Mouse (Mus musculus): ENCODE data around the gene Slc16a7. TPM values are rescaled to one million over a fixed set of nuclear protein-coding genes. Genes with fewer than 3 reads are reported as not detected.
A peak's percentile ranks its signal among the peaks of the same experiment; 100 is the strongest.

Slc16a7 gene
- polyA plus RNA-seq, 1 experiment from 2014 or later, result 27.8 TPM

GRCm38 (mm10) chr10:125328331-125329063, 60.8 kb downstream of the Slc16a7 start:
- TF ChIP-seq CTCF (IDR thresholded peaks at IDR 0.05; ENCODE audit: low read depth), result no peak
- ATAC-seq (replicated peaks; ENCODE audit: low FRiP score, low read depth) (peak; percentile 77), DNase-seq (ENCODE audit: low spot score) (peak; percentile 78)
- H3K9ac ChIP-seq (ENCODE audit: low read depth, low read length), result peak overlapping the region; percentile 2; the same call in 1 of the 2 replicates
- peak overlapping the region; percentile 5; the same call in 1 of the 2 replicates for H3K4me3 ChIP-seq (replicated peaks; ENCODE audit: low read depth, low read length)
- WGBS, result 1% methylated on average over 16 of the region's 16 CpGs
- H3K9me3 ChIP-seq (replicated peaks; ENCODE audit: low read length), result no peaks in the 10 kb centered on the region
- no peaks in the 10 kb centered on the region for H3K27me3 ChIP-seq (ENCODE audit: insufficient read depth, low read length)
- H3K4me1 ChIP-seq (replicated peaks; ENCODE audit: insufficient read depth, low read length), result 0 out of 2 replicates have a peak, but pooled peaks cover 3% of the 10 kb centered on the region
- no peaks in the 10 kb centered on the region for H3K36me3 ChIP-seq (ENCODE audit: insufficient read depth, low read length)
- peak overlapping the region; percentile 52; the same call in 1 of the 2 replicates for H3K27ac ChIP-seq
- peak overlapping the region; percentile 45 for H3K4me2 ChIP-seq (ENCODE audit: low read length)

GRCm38 (mm10) chr10:125324871-125325565, 64.2 kb downstream of the Slc16a7 start:
- Histone ChIP-seq H3K9ac (ENCODE audit: low read depth, low read length) (no peak overlapping the region), H3K4me2 (ENCODE audit: low read length) (no peak overlapping the region), H3K27me3 (ENCODE audit: insufficient read depth, low read length) (no peaks in the 10 kb centered on the region), H3K9me3 (replicated peaks; ENCODE audit: low read length) (no peaks in the 10 kb centered on the region), H3K4me3 (replicated peaks; ENCODE audit: low read depth, low read length) (no peak overlapping the region), H3K36me3 (ENCODE audit: insufficient read depth, low read length) (no peaks in the 10 kb centered on the region), H3K27ac (no peak overlapping the region), H3K4me1 (replicated peaks; ENCODE audit: insufficient read depth, low read length) (0 out of 2 replicates have a peak, but pooled peaks cover 3% of the 10 kb centered on the region)
- no peak for ATAC-seq (replicated peaks; ENCODE audit: low FRiP score, low read depth)
- TF ChIP-seq CTCF (IDR thresholded peaks at IDR 0.05; ENCODE audit: low read depth), result no peak
- DNase-seq (ENCODE audit: low spot score), result no peak
- 79% methylated on average over 7 of the region's 7 CpGs for WGBS

GRCm38 (mm10) chr10:125324149-125324834, 65.0 kb downstream of the Slc16a7 start:
- DNase-seq (ENCODE audit: low spot score) (no peak), ATAC-seq (replicated peaks; ENCODE audit: low FRiP score, low read depth) (no peak)
- WGBS, result 84% methylated on average over 13 of the region's 13 CpGs
- no peak for TF ChIP-seq CTCF (IDR thresholded peaks at IDR 0.05; ENCODE audit: low read depth)
- no peak overlapping the region for H3K4me3 ChIP-seq (replicated peaks; ENCODE audit: low read depth, low read length)
- no peaks in the 10 kb centered on the region for H3K36me3 ChIP-seq (ENCODE audit: insufficient read depth, low read length)
- 0 out of 2 replicates have a peak, but pooled peaks cover 3% of the 10 kb centered on the region for H3K4me1 ChIP-seq (replicated peaks; ENCODE audit: insufficient read depth, low read length)
- no peak overlapping the region for H3K4me2 ChIP-seq (ENCODE audit: low read length)
- H3K27ac ChIP-seq, result no peak overlapping the region
- H3K27me3 ChIP-seq (ENCODE audit: insufficient read depth, low read length), result no peaks in the 10 kb centered on the region
- H3K9me3 ChIP-seq (replicated peaks; ENCODE audit: low read length), result no peaks in the 10 kb centered on the region
- H3K9ac ChIP-seq (ENCODE audit: low read depth, low read length), result no peak overlapping the region

- Histone ChIP-seq H3K9me3 (replicated peaks; ENCODE audit: low read length) (no peaks in the 10 kb centered on the region), H3K4me1 (replicated peaks; ENCODE audit: insufficient read depth, low read length) (no peaks in the 10 kb centered on the region), H3K4me2 (ENCODE audit: low read length) (no peak overlapping the region), H3K27me3 (ENCODE audit: insufficient read depth, low read length) (no peaks in the 10 kb centered on the region), H3K27ac (no peak overlapping the region), H3K4me3 (replicated peaks; ENCODE audit: low read depth, low read length) (no peak overlapping the region), H3K36me3 (ENCODE audit: insufficient read depth, low read length) (no peaks in the 10 kb centered on the region), H3K9ac (ENCODE audit: low read depth, low read length) (no peak overlapping the region)
- ATAC-seq (replicated peaks; ENCODE audit: low FRiP score, low read depth) (no peak), DNase-seq (ENCODE audit: low spot score) (no peak)
- TF ChIP-seq CTCF (IDR thresholded peaks at IDR 0.05; ENCODE audit: low read depth), result no peak
- WGBS, result 61% methylated on average over 11 of the region's 11 CpGs
These were observed 67.5 kb downstream of the Slc16a7 start for GRCm38 (mm10) chr10:125321446-125322428.

GRCm38 (mm10) chr10:125317317-125317716, 71.9 kb downstream of the Slc16a7 start:
- H3K4me2 ChIP-seq (ENCODE audit: low read length), result no peak overlapping the region
- H3K27ac ChIP-seq, result no peak overlapping the region
- peak; percentile 38; the same call in 1 of the 2 replicates for TF ChIP-seq CTCF (IDR thresholded peaks at IDR 0.05; ENCODE audit: low read depth)
- no peaks in the 10 kb centered on the region for H3K36me3 ChIP-seq (ENCODE audit: insufficient read depth, low read length)
- no peaks in the 10 kb centered on the region for H3K9me3 ChIP-seq (replicated peaks; ENCODE audit: low read length)
- 36% methylated on average over 6 of the region's 6 CpGs for WGBS
- H3K9ac ChIP-seq (ENCODE audit: low read depth, low read length), result no peak overlapping the region
- ATAC-seq (replicated peaks; ENCODE audit: low FRiP score, low read depth) (no peak), DNase-seq (ENCODE audit: low spot score) (peak; percentile 63)
- no peak overlapping the region for H3K4me3 ChIP-seq (replicated peaks; ENCODE audit: low read depth, low read length)
- H3K4me1 ChIP-seq (replicated peaks; ENCODE audit: insufficient read depth, low read length), result no peaks in the 10 kb centered on the region
- no peaks in the 10 kb centered on the region for H3K27me3 ChIP-seq (ENCODE audit: insufficient read depth, low read length)
